Mouse (Mus musculus) E14TG2a.4 (cell line): ENCODE data around the gene Emc7.
"Not testable (repeated sequence)": the region's sequence is repeated elsewhere in the genome, so short reads cannot be mapped to it uniquely, and the experiment has no call there.

Experiments
- CTCF ChIP-seq: conservative IDR thresholded peaks from 2 replicates; pipeline ENCODE4 v1.5.1; 2014; ENCODE audit warnings: low read length
- POU5F1 ChIP-seq: IDR thresholded peaks from 2 replicates; pipeline ENCODE4 v1.6.1; 2014; ENCODE audit warnings: low read length, borderline replicate concordance

DNA sequence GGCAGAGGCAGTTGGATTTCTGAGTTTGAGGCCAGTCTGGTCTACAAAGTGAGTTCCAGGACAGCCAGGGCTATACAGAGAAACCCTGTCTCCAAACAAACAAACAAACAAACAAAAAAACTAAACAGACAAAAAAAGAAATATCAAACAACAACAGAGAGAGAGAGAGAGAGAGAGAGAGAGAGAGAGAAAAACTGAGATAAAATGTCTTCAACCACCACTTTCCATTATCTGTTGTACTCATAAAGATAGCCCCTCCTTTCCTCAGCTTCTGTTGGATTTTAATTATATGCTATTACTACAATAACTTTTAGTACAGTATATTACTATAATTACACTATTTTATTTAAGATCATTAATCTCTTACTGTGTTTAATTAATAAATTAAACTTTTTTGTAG is 2.3 kb upstream of the Emc7 start:
- not testable (repeated sequence) for TF ChIP-seq CTCF, POU5F1
